Mouse (Mus musculus): Measurements from ENCODE around the gene Rnasek.

- TF ChIP-seq POLR2A (IDR thresholded peaks at IDR 0.05; ENCODE audit: extremely low read depth, insufficient read depth, low read length): no peak
- TF ChIP-seq CTCF (IDR thresholded peaks at IDR 0.05; ENCODE audit: low read depth, low read length): no peak
Measured at GRCm38 (mm10) chr11:70265252-70265651, 25.6 kb upstream of the Rnasek start.
